Mouse (Mus musculus) cerebellum, adult (tissue): ENCODE results near the gene Tap1.
"Not testable (repeated sequence)": the region's sequence is repeated elsewhere in the genome, so short reads cannot be mapped to it uniquely, and the experiment has no call there.

Experiments used
- ATAC-seq: cut with Nextera tagmentation; 2 replicates; pipeline ENCODE4 v1.9.2; 2017; ENCODE audit warnings: mild to moderate bottlenecking, moderate library complexity, mixed read lengths; ENCODE audit not compliant: insufficient number of reproducible peaks, low FRiP score, low TSS enrichment

Gene Tap1

GRCm38 (mm10) chr17:34224816-34225215 is 37.5 kb downstream of the Tap1 start:
- ATAC-seq: no peak

GRCm38 (mm10) chr17:34225426-34225825 is 38.1 kb downstream of the Tap1 start:
- ATAC-seq: no peak

GRCm38 (mm10) chr17:34225911-34226310 is 38.6 kb downstream of the Tap1 start:
- not testable (repeated sequence) for ATAC-seq

DNA sequence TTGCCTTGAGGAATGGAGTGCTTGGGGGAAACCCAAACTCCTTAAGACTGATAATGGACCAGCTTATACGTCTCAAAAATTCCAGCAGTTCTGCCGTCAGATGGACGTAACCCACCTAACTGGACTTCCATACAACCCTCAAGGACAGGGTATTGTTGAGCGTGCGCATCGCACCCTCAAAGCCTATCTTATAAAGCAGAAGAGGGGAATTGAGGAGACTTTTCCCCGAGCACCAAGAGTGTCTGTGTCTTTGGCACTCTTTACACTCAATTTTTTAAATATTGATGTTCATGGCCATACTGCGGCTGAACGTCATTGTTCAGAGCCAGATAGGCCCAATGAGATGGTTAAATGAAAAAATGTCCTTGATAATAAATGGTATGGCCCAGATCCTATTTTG is 43.6 kb downstream of the Tap1 start:
- ATAC-seq: not testable (repeated sequence)

DNA sequence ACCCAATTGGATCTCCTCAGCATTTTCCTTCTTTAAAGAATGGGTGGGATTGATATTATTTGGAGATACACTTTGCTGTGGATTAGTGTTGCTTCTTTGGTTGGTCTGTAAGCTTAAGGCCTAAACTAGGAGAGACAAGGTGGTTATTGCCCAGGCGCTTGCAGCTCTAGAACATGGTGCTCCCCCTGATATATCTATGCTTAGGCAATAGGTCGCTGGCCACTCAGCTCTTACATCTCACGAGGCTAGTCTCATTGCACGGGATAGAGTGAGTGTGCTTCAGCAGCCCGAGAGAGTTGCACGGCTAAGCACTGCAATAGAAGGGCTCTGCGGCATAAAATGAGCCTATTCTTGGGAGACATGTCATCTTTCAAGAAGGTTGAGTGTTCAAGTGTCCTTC is 44.7 kb downstream of the Tap1 start:
- ATAC-seq: not testable (repeated sequence)

- no peak; the same call in 1 of the 2 replicates for ATAC-seq
Measured at GRCm38 (mm10) chr17:34234926-34235325, 47.6 kb downstream of the Tap1 start.

DNA sequence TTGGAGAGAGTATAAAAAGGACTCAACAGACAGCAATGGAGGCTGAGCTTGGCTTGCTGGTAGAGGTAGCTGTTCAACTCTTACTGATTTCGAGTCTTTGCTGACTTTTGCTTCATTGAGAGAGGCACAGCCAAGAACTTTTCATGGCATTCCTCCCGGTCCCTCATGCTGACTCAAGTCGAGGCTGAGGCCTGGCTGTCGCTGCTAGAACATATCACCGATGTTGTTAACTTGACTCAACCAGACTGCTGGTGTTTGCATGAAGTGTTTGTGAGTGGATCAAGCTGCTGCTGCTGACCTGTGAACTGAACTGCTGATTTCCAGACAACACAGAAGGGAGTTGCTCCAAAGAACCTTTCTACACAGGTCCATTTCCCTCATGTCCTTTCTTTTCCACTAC is 49.3 kb downstream of the Tap1 start:
- no peak for ATAC-seq

GRCm38 (mm10) chr17:34237741-34238140 is 50.4 kb downstream of the Tap1 start:
- no peak for ATAC-seq

DNA sequence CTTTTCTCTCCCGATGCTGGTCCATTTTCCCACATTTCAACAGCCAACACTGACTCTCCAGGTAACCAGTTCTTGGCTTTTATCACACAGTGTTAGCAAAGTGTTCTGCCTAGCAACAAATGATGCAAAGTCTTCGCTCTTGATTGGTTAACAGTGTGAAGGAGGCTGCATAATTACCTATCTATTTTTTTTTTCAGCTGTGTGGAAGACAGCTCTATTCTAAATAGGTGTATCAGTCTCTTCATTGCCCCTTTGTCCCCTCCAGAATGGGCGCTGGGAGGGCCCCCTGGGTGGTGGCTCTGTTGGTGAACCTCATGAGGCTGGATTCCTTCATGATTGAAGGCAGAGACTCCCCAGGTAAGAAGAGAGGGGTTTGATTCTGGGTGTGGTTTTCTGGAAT is 51.4 kb downstream of the Tap1 start, which contains the start of gene H2-Ob:
Gene H2-Ob, plus strand, starts transcription at position 198 of the 400 bp plus-strand sequence.
- no peak for ATAC-seq

- no peak for ATAC-seq
Measured at GRCm38 (mm10) chr17:34239601-34240041, 52.3 kb downstream of the Tap1 start.

GRCm38 (mm10) chr17:34240366-34240765 is 53.0 kb downstream of the Tap1 start:
- no peak for ATAC-seq

DNA sequence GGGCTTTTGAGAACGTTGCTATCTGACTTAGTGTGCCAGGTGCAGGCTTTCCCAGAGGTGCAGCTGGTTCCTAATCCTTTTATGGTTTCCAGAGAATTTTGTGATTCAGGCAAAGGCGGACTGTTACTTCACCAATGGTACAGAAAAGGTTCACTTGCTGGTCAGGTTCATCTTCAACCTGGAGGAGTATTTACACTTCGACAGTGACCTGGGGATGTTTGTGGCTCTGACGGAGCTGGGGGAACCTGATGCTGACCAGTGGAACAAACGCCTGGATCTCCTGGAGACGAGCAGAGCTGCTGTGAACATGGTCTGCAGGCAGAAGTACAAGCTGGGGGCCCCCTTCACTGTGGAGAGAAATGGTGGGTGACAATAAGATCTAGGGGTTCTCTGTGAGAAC is 53.6 kb downstream of the Tap1 start:
- no peak for ATAC-seq

DNA sequence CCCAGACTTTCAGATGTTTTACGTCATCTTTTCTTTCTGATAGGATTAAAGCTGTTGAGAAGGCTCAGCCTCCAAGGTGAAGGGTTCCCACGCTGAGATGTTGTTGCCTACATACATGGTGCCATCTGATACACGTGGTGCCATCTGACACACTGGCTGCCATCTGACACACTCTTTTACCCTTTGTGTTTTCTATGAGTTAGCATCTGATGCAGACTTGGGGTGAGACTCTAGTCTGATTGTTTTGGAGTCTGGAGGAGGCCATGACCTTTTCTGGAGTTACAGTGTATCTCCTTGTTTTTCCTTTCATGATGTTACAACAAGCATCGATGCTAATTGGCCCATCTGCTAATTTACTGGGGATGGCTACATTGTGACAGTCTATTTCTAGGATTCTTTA is 57.3 kb downstream of the Tap1 start:
- ATAC-seq: no peak
